Mouse (Mus musculus): Measurements from ENCODE around the gene Atf3. TPM values are rescaled to one million over a fixed set of nuclear protein-coding genes. Genes with fewer than 3 reads are reported as not detected.

The Atf3 gene
- polyA plus RNA-seq, 1 experiment from 2014 or later = 2.2 TPM

Other genes with a start within 250 kb of the Atf3 start
- gene Vash2, start 238.7 kb downstream of the Atf3 start, polyA plus RNA-seq (2015; fragmentation: Nextera tagmentation; extraction: Ambion mirVana) = 0.88 and 1.2 TPM in 2 replicates
- 2.5 and 3.4 TPM in 2 replicates for gene Flvcr1, start 191.9 kb downstream of the Atf3 start, polyA plus RNA-seq (2015; fragmentation: Nextera tagmentation; extraction: Ambion mirVana)
- not detected in 2 replicates for gene Spata45, start 181.4 kb downstream of the Atf3 start, polyA plus RNA-seq (2015; fragmentation: Nextera tagmentation; extraction: Ambion mirVana)
- 5.6 and 6.7 TPM in 2 replicates for gene Tatdn3, start 155.1 kb downstream of the Atf3 start, polyA plus RNA-seq (2015; fragmentation: Nextera tagmentation; extraction: Ambion mirVana)
- gene Nsl1, start 155.0 kb downstream of the Atf3 start, polyA plus RNA-seq (2015; fragmentation: Nextera tagmentation; extraction: Ambion mirVana) = 14.3 and 14.6 TPM in 2 replicates
- gene Batf3, start 120.2 kb downstream of the Atf3 start, polyA plus RNA-seq (2015; fragmentation: Nextera tagmentation; extraction: Ambion mirVana) = 1.9 and 2.0 TPM in 2 replicates
- gene Fam71a, start 53.2 kb downstream of the Atf3 start, polyA plus RNA-seq (2015; fragmentation: Nextera tagmentation; extraction: Ambion mirVana) = not detected in 2 replicates
- gene Nenf, start 100.2 kb upstream of the Atf3 start, polyA plus RNA-seq (2015; fragmentation: Nextera tagmentation; extraction: Ambion mirVana) = 25.5 and 28.4 TPM in 2 replicates
- 6.8 and 6.9 TPM in 2 replicates for gene Tmem206, start 107.9 kb upstream of the Atf3 start, polyA plus RNA-seq (2015; fragmentation: Nextera tagmentation; extraction: Ambion mirVana)
- 18.4 and 23.3 TPM in 2 replicates for gene Ppp2r5a, start 185.2 kb upstream of the Atf3 start, polyA plus RNA-seq (2015; fragmentation: Nextera tagmentation; extraction: Ambion mirVana)